Mouse (Mus musculus): Measurements from ENCODE around the gene Samd11.

DNA sequence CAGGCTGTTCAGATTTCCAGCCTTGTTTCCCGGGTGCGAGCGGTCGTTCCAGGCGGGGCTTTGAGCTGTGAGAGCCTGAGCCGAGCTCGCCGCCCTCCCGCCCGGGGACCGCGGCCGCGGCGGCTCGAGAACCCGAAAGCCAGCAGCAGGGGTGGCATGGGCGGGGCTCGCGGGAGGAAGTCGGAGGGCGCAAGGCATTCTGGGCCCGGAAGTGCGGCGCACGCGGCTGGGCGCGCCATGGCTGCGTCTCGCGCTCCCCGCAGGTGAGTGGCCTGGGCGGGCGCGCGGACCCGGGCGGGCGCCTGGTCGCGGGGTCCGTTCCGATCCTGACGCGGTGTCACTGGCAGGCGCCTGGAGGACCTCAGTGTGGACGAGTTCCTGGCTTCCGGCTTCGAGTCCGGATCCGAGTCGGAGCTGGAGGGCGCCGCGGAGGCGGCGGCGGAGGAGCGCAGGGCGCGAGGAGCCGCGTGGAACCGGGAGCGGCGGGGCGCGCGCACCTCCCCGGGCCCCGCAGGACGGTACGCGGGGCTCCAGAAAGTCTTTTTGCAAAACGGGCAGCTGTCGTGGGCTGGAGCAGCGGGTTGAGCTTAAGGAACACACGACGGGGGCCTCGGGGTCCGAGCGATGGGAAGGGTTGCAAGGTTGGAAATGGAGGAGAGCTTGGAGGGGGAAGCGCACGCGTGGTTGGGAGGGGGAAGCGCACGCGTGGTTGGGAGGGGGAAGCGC, 19.5 kb downstream of the Samd11 start, which contains the start of gene Noc2l:
- TF ChIP-seq SRF (IDR thresholded peaks at IDR 0.05; ENCODE audit: control insufficient read depth, insufficient read length, low read depth) (no peak), MAX (IDR thresholded peaks at IDR 0.05; ENCODE audit: low read depth) (no peak), POLR2A (IDR thresholded peaks at IDR 0.05; ENCODE audit: insufficient read length, low read depth) (peak; percentile 91), MYOG (IDR thresholded peaks at IDR 0.05; ENCODE audit: control insufficient read depth in 1 of 3, insufficient read depth in 1 of 3, insufficient read length in 2 of 3, low read depth in 2 of 3) (peak in 1 of 3 experiments; percentile 19), TCF12 (IDR thresholded peaks at IDR 0.05; ENCODE audit: insufficient read depth, poor library complexity, severe bottlenecking) (no peak), E2F4 (IDR thresholded peaks at IDR 0.05; ENCODE audit: insufficient read depth) (peak; percentile 1), REST (IDR thresholded peaks at IDR 0.05; ENCODE audit: insufficient read depth, insufficient read length) (no peak), MYOD1 (IDR thresholded peaks at IDR 0.05; ENCODE audit: control insufficient read depth in 1 of 3, insufficient read length in 2 of 3, low read depth in 2 of 3) (no peak), CEBPB (IDR thresholded peaks at IDR 0.05; ENCODE audit: insufficient read depth, poor library complexity, severe bottlenecking) (no peak)

Measured in myocyte (in vitro differentiated cells).